Mouse (Mus musculus) testis, postnatal 14 days (tissue): Measurements from ENCODE around the gene Wscd1.

Experiments
- DNase-seq: peaks from one replicate; pipeline ENCODE4 v3.0.0; 2021; ENCODE audit warnings: low spot score

The Wscd1 gene

DNA sequence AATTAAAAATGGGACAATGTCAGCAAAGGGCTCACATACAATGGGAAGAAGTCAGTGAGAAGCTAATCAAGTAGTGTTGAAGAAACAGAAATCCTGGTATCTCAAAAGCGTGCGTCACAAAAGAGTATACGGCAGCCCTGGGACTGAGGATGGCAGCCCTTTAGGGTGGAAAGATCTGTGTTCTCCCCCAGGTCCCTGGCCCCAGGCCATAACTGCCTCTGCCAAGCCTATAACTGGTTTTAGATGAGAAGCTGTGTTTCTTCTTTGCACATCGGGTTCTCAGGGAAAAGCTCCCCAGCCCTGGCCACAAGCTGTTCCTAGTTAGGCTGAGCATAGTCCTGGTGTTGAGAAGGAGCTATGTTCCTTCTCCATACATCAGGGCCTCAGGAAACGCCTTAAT is 72.3 kb downstream of the Wscd1 start:
- DNase-seq: no peak

DNA sequence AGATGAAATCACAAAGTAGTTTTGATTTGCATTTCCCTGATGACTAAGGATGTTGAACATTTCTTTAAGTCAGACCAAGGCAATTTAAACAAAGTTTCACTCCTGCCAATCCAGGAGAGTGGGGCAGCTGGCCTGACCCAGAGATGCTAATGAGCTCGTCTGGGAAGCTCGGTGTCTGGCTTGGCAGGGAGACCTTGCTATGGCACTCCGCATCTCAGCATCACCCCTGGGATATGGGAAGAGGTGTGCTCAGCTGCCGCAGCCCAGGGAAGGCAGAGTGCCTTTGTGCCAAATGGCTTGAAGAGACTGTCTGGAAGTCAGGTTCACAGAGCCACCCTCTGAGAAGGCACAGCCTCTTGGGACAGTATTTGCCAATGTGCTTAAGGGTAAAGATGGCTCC is 75.3 kb downstream of the Wscd1 start:
- DNase-seq: no peak
